Mouse (Mus musculus) hindbrain, embryonic 10.5 days (tissue): ENCODE results near the gene Cdk14. TPM values are rescaled to one million over a fixed set of nuclear protein-coding genes. Genes with fewer than 3 reads are reported as not detected.

Source experiments
- DNase-seq: peaks from one replicate; pipeline ENCODE4 v3.0.0-alpha.2; 2017; ENCODE audit warnings: low spot score
- H3K27ac ChIP-seq: fragments of 300-500 bp; sonication (generic); 2 replicates; pipeline ENCODE4 v1.5.1; 2016; ENCODE audit warnings: mild to moderate bottlenecking, moderate library complexity
- H3K27me3 ChIP-seq: fragments of 300-500 bp; sonication (generic); 2 replicates; pipeline ENCODE4 v1.6.1; 2016; ENCODE audit warnings: mild to moderate bottlenecking; ENCODE audit not compliant: poor library complexity, insufficient read depth, severe bottlenecking
- H3K36me3 ChIP-seq: fragments of 300-500 bp; sonication (generic); 2 replicates; pipeline ENCODE4 v1.6.1; 2016; ENCODE audit warnings: mild to moderate bottlenecking, moderate library complexity
- H3K4me1 ChIP-seq: fragments of 300-500 bp; sonication (generic); replicated peaks from 2 replicates; pipeline ENCODE4 v1.6.1; 2016; ENCODE audit warnings: mild to moderate bottlenecking
- H3K4me3 ChIP-seq: fragments of 300-500 bp; sonication (generic); 2 replicates; pipeline ENCODE4 v1.5.1; 2016; ENCODE audit warnings: mild to moderate bottlenecking, moderate library complexity
- H3K9me3 ChIP-seq: fragments of 300-500 bp; sonication (generic); 2 replicates; pipeline ENCODE4 v1.6.1; 2016; ENCODE audit warnings: mild to moderate bottlenecking, moderate library complexity
- WGBS: fragments of 180-500 bp; shearing (Covaris S2); methylation state at CpG from one replicate; pipeline ENCODE4 v1.1.7; 2016; 5-methylcytosine and 5-hydroxymethylcytosine counted together
- polyA plus RNA-seq: library from polyadenylated mRNA; unstranded; fragments of >200 nt; fragmentation: Nextera tagmentation; extraction: Ambion mirVana; gene quantifications from 2 replicates; pipeline ENCODE4 v1.2.1, GENCODE M21; 2016

Gene Cdk14
- polyA plus RNA-seq, 1 experiment from 2014 or later = 19.0 TPM

DNA sequence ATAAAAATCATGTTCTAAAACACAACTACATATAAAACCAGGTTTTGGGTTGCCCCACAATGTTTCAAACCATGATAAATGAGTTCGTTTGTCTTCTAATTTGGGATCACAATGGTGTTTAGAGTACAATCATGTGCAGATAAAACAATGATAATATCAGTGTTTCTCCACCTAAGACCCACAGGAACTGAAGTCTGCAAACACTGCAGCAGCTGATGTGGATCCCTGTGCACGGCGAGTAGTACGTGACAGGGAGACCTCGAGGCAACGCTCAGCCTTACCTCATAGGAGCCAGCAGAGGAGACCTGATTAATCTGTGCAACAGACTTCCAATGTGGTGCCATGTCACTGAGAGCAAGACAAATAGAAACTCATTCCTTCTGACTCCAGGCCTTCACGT is 122.9 kb downstream of the Cdk14 start:
- no peak for DNase-seq
- WGBS = 87% methylated on average over 7 of the region's 7 CpGs
- H3K27ac ChIP-seq = no peak overlapping the region
- no peak overlapping the region for H3K4me3 ChIP-seq
- H3K36me3 ChIP-seq = no peaks in the 10 kb centered on the region
- H3K27me3 ChIP-seq = no peaks in the 10 kb centered on the region
- H3K4me1 ChIP-seq = peaks cover 4% of the 10 kb centered on the region
- H3K9me3 ChIP-seq = no peaks in the 10 kb centered on the region

DNA sequence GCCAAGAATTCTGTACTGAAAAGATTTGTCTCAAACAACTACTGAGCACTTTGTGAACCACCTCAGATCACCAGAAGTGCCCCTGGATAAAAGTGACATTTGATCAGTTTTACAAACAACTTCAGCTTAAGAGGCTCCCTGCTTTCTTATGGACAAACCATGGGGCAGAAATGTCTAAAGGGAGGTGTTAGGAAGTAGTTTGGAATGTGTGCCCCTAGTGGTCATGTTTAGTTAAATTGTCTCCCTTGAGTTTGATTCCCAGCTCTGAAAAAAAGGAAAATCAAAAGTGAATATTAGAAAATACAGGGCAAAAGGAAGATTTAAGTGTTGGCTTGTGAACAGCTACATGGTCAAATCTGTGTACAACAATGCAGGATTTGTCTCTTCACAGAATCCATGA is 123.3 kb downstream of the Cdk14 start:
- Histone ChIP-seq H3K36me3 (no peaks in the 10 kb centered on the region), H3K4me1 (peaks cover 4% of the 10 kb centered on the region), H3K27me3 (no peaks in the 10 kb centered on the region), H3K4me3 (no peak overlapping the region), H3K9me3 (no peaks in the 10 kb centered on the region), H3K27ac (no peak overlapping the region)
- no peak for DNase-seq

DNA sequence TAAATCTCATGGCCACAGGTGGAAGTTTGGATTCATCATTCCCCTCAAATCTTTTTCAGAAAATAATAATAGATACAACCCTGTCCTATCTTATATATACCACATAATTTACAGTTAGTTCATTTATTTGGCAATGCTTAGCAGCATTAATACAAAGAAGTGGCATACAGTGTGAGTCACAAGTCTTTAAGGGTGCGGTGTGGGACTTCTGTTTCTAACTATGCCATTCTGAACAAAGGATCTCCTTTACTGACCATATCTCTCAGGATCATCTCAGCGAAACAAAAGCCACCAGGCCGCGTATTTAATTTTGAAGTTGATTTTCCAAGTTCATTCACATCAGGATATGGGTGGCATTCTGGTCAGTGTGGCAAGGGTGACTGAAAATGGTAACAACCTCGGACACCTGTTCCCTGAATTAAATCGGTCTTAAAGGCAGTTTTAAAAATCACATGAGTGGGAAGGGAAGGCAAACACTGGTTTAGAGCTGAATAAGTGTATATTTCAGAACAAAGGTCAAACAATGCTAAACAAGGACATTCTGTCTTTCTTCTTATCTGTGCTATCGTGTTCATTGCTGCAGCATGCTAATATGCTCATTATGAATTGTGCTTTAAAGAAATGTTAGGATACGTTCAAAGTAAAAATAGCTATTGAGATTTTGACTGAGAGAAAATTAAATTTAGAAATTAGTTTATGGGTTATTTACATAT is 127.1 kb downstream of the Cdk14 start:
- Histone ChIP-seq H3K4me3 (no peak overlapping the region), H3K36me3 (no peaks in the 10 kb centered on the region), H3K27ac (no peak overlapping the region), H3K9me3 (no peaks in the 10 kb centered on the region), H3K4me1 (peaks cover 8% of the 10 kb centered on the region), H3K27me3 (no peaks in the 10 kb centered on the region)
- WGBS = 84% methylated on average over 8 of the region's 8 CpGs
- DNase-seq = no peak

DNA sequence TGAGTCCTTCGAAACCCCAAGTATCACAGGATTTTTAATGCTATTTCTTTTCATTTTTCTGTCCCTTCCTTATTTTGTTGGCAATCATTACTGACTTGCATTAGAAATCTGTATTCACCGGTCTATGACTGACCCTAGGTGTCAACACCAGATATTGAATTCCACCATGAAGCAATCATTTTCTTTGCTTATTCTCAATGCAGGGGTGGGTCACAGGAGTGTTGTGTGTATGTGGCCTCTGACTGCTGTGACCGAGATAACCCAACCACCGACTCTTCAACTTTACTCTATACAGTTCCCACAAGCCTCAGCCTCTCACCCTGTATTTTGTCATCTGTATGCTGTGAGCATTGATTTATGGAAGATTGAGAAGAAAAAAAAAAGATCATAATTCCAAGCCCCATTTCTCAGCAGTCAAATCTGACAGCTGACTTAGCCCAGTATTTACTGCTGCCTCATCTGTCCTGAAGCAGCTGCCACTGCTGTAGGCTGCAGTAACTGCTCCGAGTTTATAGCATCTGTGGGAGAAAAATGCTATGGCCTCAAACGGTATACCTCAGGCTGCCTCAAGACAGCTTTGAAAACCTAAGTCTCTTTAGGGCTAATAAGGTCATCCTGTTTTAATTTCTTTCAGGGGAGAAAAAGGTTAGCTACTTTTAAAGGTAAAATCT is 128.7 kb downstream of the Cdk14 start:
- Histone ChIP-seq H3K36me3 (no peaks in the 10 kb centered on the region), H3K27ac (no peak overlapping the region), H3K27me3 (no peaks in the 10 kb centered on the region), H3K4me3 (no peak overlapping the region), H3K9me3 (no peaks in the 10 kb centered on the region), H3K4me1 (peaks cover 8% of the 10 kb centered on the region)
- 80% methylated on average over 6 of the region's 6 CpGs for WGBS
- no peak for DNase-seq

DNA sequence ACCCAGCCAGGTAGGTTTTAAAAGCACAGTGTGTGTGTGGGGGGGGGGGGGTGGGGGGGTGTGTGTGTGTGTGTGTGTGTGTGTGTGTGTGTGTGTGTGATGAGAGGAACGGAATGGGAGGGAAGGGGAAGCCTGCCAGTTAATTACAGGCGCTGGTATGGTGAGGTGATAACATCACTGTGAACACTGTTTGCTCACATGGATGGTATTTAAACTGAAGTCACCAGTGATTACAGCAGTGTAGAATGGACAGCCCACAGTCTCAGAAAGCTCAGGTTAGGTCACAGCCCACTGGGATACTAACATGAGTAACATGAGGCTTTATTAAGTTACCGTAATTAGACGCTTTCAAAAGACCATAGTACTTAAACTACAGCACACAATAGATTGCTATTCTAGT is 129.4 kb downstream of the Cdk14 start:
- H3K36me3 ChIP-seq = no peaks in the 10 kb centered on the region
- peaks cover 8% of the 10 kb centered on the region for H3K4me1 ChIP-seq
- H3K27ac ChIP-seq = no peak overlapping the region
- H3K27me3 ChIP-seq = no peaks in the 10 kb centered on the region
- no peaks in the 10 kb centered on the region for H3K9me3 ChIP-seq
- DNase-seq = no peak
- 85% methylated on average over 4 of the region's 4 CpGs for WGBS
- no peak overlapping the region for H3K4me3 ChIP-seq

DNA sequence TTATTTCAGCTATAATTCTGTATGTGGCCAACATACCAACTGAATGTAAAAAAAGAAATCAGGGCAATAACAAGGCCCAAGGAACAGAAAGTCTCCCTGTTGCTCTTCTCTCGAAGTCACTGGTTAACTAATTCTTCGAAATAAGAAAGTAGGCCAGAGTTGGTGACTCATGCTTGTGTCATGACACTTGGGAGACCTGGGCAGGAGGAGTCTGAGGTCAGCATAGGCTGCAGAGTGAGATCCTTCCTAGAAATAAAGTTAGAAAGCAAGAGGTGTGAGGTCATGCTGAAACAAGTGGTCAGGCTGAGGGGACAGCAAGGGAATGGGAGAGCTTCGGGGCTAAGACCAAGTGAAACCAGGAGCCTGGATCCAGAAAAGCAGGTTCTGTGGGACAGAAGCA is 134.2 kb downstream of the Cdk14 start:
- H3K27me3 ChIP-seq = no peaks in the 10 kb centered on the region
- H3K4me1 ChIP-seq = peaks cover 4% of the 10 kb centered on the region; the same call in 1 of the 2 replicates
- H3K27ac ChIP-seq = no peak overlapping the region
- 85% methylated on average over 3 of the region's 3 CpGs for WGBS
- no peak overlapping the region for H3K4me3 ChIP-seq
- no peak for DNase-seq
- H3K9me3 ChIP-seq = no peaks in the 10 kb centered on the region
- H3K36me3 ChIP-seq = no peaks in the 10 kb centered on the region

GRCm38 (mm10) chr5:5284531-5284930 is 135.6 kb downstream of the Cdk14 start:
- no peak for DNase-seq
- no peak overlapping the region for H3K27ac ChIP-seq
- H3K9me3 ChIP-seq = no peaks in the 10 kb centered on the region
- no peak overlapping the region for H3K4me3 ChIP-seq
- no peaks in the 10 kb centered on the region for H3K36me3 ChIP-seq
- no peaks in the 10 kb centered on the region for H3K4me1 ChIP-seq
- H3K27me3 ChIP-seq = no peaks in the 10 kb centered on the region
- 90% methylated on average over 5 of the region's 5 CpGs for WGBS

- 89% methylated on average over 6 of the region's 6 CpGs for WGBS
- Histone ChIP-seq H3K4me1 (no peaks in the 10 kb centered on the region), H3K27me3 (no peaks in the 10 kb centered on the region), H3K4me3 (no peak overlapping the region), H3K27ac (no peak overlapping the region), H3K9me3 (no peaks in the 10 kb centered on the region), H3K36me3 (no peaks in the 10 kb centered on the region)
- no peak for DNase-seq
Measured at GRCm38 (mm10) chr5:5283756-5284430, 136.2 kb downstream of the Cdk14 start.

- no peak overlapping the region for H3K4me3 ChIP-seq
Measured at GRCm38 (mm10) chr5:5282425-5282824, 137.7 kb downstream of the Cdk14 start.

GRCm38 (mm10) chr5:5275321-5275720 is 144.8 kb downstream of the Cdk14 start:
- WGBS = 59% methylated on average over 2 of the region's 2 CpGs
- Histone ChIP-seq H3K36me3 (no peaks in the 10 kb centered on the region), H3K4me3 (no peak overlapping the region), H3K9me3 (no peaks in the 10 kb centered on the region), H3K27ac (no peak overlapping the region), H3K27me3 (no peaks in the 10 kb centered on the region), H3K4me1 (peaks cover 7% of the 10 kb centered on the region; the same call in 1 of the 2 replicates)
- DNase-seq = no peak

More at GRCm38 (mm10) chr5:5282425-5282824, 137.7 kb downstream of the Cdk14 start:
- Histone ChIP-seq H3K4me1 (no peaks in the 10 kb centered on the region), H3K36me3 (no peaks in the 10 kb centered on the region), H3K27me3 (no peaks in the 10 kb centered on the region), H3K27ac (no peak overlapping the region), H3K9me3 (no peaks in the 10 kb centered on the region)
- WGBS = 90% methylated on average over 5 of the region's 5 CpGs
- DNase-seq = no peak

- H3K4me1 ChIP-seq = peaks cover 7% of the 10 kb centered on the region; the same call in 1 of the 2 replicates
- H3K27me3 ChIP-seq = no peaks in the 10 kb centered on the region
- no peaks in the 10 kb centered on the region for H3K36me3 ChIP-seq
- no peak overlapping the region for H3K27ac ChIP-seq
- WGBS = 73% methylated on average over 6 of the region's 6 CpGs
- no peaks in the 10 kb centered on the region for H3K9me3 ChIP-seq
- no peak for DNase-seq
- no peak overlapping the region for H3K4me3 ChIP-seq
Measured at GRCm38 (mm10) chr5:5274318-5274717, 145.8 kb downstream of the Cdk14 start.

- no peaks in the 10 kb centered on the region for H3K9me3 ChIP-seq
- H3K4me1 ChIP-seq = peaks cover 19% of the 10 kb centered on the region
- H3K27me3 ChIP-seq = no peaks in the 10 kb centered on the region
- H3K4me3 ChIP-seq = no peak overlapping the region
- 86% methylated on average over 3 of the region's 3 CpGs for WGBS
- no peak for DNase-seq
- H3K27ac ChIP-seq = no peak overlapping the region
- H3K36me3 ChIP-seq = no peaks in the 10 kb centered on the region
Measured at GRCm38 (mm10) chr5:5266787-5267126, 153.4 kb downstream of the Cdk14 start.
